Mouse (Mus musculus) heart, postnatal 0 days (tissue): ENCODE measurements around the gene Gm4559.

Source experiments
- CTCF ChIP-seq: IDR thresholded peaks from 2 replicates; pipeline ENCODE4 v1.5.1; 2016; ENCODE audit warnings: antibody characterized with exemption, control low read depth, low read depth
- EP300 ChIP-seq: IDR thresholded peaks from 2 replicates; pipeline ENCODE4 v1.6.1; 2016; ENCODE audit warnings: antibody characterized with exemption, low read depth

DNA sequence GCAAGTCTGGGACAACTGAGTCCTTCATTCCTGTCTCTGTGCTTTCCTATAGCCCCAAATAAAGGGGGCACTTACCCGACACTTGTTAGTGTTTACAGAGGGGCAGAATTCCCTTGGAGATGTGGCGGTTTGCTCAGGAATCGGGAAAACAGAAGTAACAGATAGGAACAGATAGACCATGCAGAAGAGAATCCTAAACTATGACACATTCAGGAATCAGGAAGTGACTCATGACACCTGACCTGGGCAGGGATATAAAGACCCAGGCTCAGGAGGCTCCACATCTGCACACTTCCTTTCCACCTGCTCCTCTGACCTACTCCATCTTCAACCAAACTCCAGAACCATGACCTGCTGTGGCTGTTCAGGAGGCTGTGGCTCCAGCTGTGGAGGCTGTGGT is 29.1 kb upstream of the Gm4559 start, which contains the start of gene Krtap5-4:
- TF ChIP-seq CTCF (no peak), EP300 (no peak)
